Mouse (Mus musculus) gastrocnemius, adult 18-20 months (tissue): ENCODE results near the gene Gm13043. TPM values are rescaled to one million over a fixed set of nuclear protein-coding genes. Genes with fewer than 3 reads are reported as not detected.
"Not testable (repeated sequence)": the region's sequence is repeated elsewhere in the genome, so short reads cannot be mapped to it uniquely, and the experiment has no call there.

Experiments
- DNase-seq: peaks from one replicate; pipeline ENCODE4 v3.0.0; 2021; ENCODE audit warnings: low spot score
- long read RNA-seq, 2 experiments: library from polyadenylated mRNA; stranded (forward); transcript quantifications; one replicate each; pipeline ENCODE4 v2.0.0; 2021
- total RNA-seq, 2 experiments: library from RNA; stranded (reverse); gene quantifications; 2 replicates each; pipeline ENCODE4 v1.2.3; 2021

Gm13043 gene
- not detected for total RNA-seq
- long read RNA-seq, experiment 1, result 0 reads
- long read RNA-seq, experiment 2, result 0 reads

DNA sequence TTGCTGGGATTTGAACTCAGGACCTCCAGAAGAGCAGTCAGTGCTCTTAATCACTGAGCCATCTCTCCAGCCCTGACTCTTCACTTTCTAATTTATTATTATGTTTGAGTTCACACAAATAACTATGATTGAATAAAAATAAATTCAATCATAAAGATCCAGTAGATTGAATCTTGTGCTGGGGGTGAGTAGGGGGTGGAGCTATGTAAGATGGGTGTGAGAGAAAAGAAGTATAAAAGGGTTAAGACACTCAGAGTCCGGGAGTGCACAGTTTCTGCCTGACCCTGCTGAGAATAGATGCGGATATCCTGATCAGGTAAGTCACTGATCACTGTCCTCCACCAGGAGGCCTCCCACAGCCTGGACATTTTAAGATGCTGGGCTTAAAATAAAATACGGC lies at the start of gene Gm13043:
TSS of gene Gm13043 (plus strand) at position 301 of the 400 bp plus-strand sequence.
- DNase-seq, result no peak

DNA sequence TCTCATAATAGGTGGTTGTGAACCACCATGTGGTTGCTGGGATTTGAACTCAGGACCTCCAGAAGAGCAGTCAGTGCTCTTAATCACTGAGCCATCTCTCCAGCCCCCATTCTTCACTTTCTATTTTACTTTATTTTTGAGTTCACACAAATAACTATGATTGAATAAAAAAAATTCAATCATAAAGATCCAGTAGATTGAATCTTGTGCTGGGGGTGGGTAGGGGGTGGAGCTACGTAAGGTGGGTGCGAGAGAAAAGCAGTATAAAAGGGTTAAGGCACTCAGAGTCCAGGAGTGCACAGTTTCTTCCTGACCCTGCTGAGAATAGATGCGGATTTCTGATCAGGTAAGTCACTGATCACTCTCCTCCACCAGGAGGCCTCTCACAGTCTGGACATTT lies 24.5 kb downstream of the Gm13043 start, which contains the start of gene Gm13040:
TSS of gene Gm13040 (plus strand) at position 301 of the 400 bp plus-strand sequence.
- not testable (repeated sequence) for DNase-seq

DNA sequence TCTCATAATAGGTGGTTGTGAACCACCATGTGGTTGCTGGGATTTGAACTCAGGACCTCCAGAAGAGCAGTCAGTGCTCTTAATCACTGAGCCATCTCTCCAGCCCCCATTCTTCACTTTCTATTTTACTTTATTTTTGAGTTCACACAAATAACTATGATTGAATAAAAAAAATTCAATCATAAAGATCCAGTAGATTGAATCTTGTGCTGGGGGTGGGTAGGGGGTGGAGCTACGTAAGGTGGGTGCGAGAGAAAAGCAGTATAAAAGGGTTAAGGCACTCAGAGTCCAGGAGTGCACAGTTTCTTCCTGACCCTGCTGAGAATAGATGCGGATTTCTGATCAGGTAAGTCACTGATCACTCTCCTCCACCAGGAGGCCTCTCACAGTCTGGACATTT lies 40.3 kb downstream of the Gm13043 start, which contains the start of the genes BC080695 and Gm13057:
TSS of gene BC080695 (plus strand) at position 301 of the 400 bp plus-strand sequence.
TSS of gene Gm13057 (plus strand) at position 310 of the 400 bp plus-strand sequence.
- not testable (repeated sequence) for DNase-seq

Other genes starting within 250 kb of the Gm13043 start
- gene Pdpn, start 211.8 kb upstream of the Gm13043 start, total RNA-seq, result 1 to 10 TPM; 4.7 to 5.2 TPM
- 10 to 100 TPM; 33.4 to 37.4 TPM for gene Lrrc38, start 161.6 kb upstream of the Gm13043 start, total RNA-seq
- gene Pramel1, start 116.9 kb upstream of the Gm13043 start, total RNA-seq, result not detected
- gene Pramef8, start 98.9 kb upstream of the Gm13043 start, total RNA-seq, result 1 to 10 TPM; 6.1 to 7.7 TPM
- gene Oog4, start 61.0 kb upstream of the Gm13043 start, total RNA-seq, result not detected
- gene Gm13040, start 24.6 kb downstream of the Gm13043 start, total RNA-seq, result not detected
- not detected for gene BC080695, start 40.4 kb downstream of the Gm13043 start, total RNA-seq
- not detected for gene Gm13057, start 40.4 kb downstream of the Gm13043 start, total RNA-seq
- not detected for gene Gm13083, start 103.7 kb downstream of the Gm13043 start, total RNA-seq
- not detected for gene Gm13088, start 145.9 kb downstream of the Gm13043 start, total RNA-seq
- gene Gm13089, start 191.4 kb downstream of the Gm13043 start, total RNA-seq, result not detected
- gene Gm13078, start 208.1 kb downstream of the Gm13043 start, total RNA-seq, result not detected